Mouse (Mus musculus) liver, postnatal 0 days (tissue): ENCODE measurements at regions not wholly inside any gene's neighbourhood (a gene's known extent, or its start where the extent isn't known, plus 50 kb on each side); places are given as distances from the start of the nearest gene placed in this dataset.

ENCODE experiments used
- CTCF ChIP-seq: sonication (generic); IDR thresholded peaks from 2 replicates; pipeline ENCODE4 v1.5.1; 2016; ENCODE audit warnings: antibody characterized with exemption, low read depth
- EP300 ChIP-seq: IDR thresholded peaks from 2 replicates; pipeline ENCODE4 v1.6.1; 2016; ENCODE audit warnings: antibody characterized with exemption, low read depth, mild to moderate bottlenecking

DNA sequence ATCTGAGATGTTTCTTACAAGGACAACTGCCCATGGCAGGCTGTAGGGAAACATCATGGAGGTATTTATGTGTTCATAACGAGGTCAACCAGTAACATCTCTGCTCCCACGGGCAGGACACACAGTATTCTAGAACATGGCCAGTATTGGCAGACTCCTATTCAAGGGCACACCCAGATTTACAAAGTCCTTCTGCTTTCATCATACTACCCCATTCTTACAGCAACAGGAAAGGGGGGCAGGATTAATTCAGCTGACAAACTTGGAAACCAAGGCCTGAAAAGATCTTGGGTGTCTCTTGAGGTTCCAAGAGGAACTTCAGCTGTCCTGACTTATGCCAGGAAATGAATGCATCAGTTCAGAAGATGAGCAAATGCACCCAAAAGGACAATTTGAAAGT is 240.4 kb upstream of the Maf start:
- TF ChIP-seq CTCF = no peak
- no peak for TF ChIP-seq EP300
